Mouse (Mus musculus) thymus, postnatal 10 days (tissue): ENCODE results near the gene Gm26602.

Experiments used
- DNase-seq, 2 experiments: peaks; one replicate each; pipeline ENCODE4 v3.0.0; 2021; ENCODE audit warnings: low spot score in 2 of 2

Gm26602 gene

GRCm38 (mm10) chr10:79917532-79918100 lies 7.0 kb downstream of the Gm26602 start:
- no peak for DNase-seq

GRCm38 (mm10) chr10:79918231-79919078 lies 7.8 kb downstream of the Gm26602 start:
- DNase-seq: no peak

DNA sequence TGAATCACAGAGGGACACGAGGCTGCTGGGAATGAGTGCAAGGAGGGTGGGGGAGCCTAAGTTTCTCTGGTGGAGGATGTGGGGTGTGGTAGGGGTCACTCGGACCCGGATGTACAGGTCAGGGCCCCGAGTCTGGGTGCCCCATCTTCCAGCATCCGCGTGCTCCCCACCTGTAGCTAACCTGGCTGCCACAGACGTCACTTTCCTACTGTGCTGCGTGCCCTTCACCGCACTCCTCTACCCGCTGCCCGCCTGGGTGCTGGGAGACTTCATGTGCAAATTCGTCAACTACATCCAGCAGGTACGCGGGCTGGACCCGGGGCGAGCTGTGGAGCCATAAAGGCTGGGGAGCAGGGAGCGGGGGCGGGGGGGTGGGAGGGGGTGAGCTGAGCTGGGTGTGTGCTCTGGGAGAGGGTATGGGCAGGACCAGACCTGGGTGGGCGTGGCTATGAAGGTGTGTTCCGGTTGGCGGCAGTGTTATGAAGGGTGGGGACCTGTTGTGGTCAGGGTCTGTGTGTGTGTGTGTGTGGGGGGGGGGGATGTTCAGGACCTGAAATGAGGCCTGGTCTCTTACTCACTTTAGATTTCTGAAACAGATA lies 8.7 kb downstream of the Gm26602 start:
- DNase-seq: no peak

DNA sequence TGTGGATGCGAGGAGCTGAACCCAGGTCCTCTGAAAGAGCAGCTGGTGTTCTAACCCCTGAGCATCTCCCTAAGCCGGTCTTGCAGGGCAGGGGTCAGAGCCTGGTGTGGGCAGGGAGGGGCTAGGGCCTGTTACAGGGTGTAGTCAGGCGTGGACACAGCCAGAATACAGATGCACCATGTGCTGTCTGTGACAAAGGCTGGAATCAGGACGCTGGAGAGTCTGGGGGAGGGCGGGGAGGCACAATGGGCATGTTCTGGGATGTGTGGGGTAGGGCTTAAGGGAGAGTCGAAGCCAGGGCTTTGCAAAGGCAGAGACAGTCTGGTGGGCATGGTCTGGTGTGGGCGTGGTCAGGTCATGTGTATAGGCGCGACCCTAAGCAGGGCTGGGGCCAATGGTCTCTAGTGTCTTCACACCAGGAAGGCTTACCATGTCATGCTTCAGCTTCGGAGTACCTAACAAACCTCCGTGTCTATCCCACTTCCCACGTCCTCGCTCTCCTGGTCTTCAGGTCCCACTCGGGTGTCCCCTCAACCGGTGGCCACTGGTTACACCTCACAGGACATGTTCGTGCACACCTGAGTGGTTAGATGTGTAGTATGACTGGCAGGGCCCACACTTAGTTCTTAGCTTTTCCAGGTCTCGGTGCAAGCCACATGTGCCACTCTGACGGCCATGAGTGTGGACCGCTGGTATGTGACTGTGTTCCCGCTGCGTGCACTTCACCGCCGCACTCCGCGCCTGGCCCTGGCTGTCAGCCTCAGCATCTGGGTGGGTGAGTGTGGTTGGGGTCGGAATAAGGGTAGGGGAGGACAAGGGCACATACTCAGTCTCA lies 9.6 kb downstream of the Gm26602 start:
- no peak for DNase-seq

GRCm38 (mm10) chr10:79920958-79921535 lies 10.4 kb downstream of the Gm26602 start, which contains the start of gene R3hdm4:
Gene R3hdm4, minus strand, starts transcription at chr10:79921208.
- no peak for DNase-seq

- no peak for DNase-seq
Observed at GRCm38 (mm10) chr10:79921572-79921971, 10.9 kb downstream of the Gm26602 start.

DNA sequence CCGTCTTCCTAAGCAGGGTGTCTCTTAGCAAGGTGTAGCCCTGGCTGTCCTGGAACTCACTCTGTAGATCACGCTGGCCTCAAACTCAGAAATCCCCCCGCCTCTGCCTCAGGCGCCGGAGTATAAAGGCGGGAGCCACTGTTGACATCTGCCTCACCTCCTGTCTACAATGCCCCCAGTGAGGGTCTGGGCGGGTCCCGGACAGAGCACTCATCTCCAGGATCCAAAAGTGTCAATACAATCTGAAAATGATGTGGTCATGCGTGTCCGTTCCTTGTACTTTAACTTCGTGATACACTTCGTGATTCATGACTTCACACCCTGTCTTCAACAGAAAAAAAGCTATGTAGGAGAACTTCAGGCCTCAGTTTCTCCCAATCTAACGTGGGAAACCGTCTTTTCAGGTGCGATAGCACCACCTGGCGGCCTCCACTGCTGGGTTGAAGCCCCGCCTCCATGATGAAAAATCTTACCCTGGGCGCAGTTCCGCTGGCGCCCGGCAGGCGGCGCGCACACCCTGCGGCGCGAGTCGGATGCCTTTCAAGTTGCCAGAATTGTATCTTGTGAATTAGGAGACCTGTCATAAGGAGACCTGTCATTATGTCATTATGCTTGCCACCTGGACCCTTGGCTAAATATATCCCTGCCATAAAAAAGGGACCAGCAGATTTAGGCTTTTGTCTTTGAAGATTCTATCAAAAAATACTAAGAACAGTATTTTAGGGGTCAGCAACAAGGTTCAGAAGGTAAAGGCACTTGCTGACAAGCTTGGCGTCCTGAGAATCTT lies 14.5 kb downstream of the Gm26602 start:
- DNase-seq: peak; percentile 84 to 98

- DNase-seq: peak in 1 of 2 experiments; percentile 39
Observed at GRCm38 (mm10) chr10:79925785-79926490, 15.3 kb downstream of the Gm26602 start.

DNA sequence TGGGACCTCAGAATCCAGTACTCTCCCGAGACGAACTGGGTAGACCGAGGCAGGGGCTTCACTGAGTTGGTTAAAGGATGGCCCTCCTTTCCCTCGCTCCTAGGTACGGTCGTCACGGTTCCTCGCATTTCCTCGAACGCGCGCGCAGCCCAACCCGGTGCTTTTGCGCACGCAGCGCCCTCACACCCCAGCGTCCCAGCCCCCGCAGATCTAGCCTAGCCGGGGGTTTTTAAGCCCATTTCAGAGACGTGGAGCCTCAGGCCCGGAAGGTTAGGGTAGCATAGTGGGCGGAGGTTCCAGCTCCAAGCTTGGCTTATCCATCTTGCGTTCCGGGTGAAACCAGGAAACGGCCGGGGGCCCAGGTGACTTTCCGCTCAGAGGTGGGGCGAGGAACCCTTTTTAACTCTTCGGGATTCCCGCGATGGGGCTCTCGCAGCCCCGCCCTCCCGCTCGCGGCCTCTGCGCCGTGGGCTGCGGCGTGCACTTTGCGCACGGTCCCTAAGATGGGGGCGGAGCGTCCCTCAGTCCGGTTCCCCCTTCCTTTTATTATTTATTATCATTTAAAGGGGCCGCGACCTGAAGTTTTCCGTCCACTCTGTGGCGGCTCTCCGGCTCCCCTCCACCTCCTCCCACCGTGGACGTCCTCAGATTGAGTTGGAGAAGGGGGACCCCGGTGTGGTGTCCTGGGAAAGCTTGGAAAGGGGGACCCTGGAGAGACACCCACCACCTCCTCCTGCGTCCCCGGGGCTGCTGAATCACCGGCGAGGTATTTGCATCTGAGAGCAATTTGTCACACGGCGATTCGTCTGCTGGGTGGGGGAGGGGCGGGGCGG lies 16.1 kb downstream of the Gm26602 start, which contains the start of gene Arid3a:
Gene Arid3a (plus strand): TSS at position 553 of the 833 bp plus-strand sequence.
- DNase-seq: peak; percentile 82 to 84

- peak; percentile 81 to 83 for DNase-seq
Observed at GRCm38 (mm10) chr10:79927324-79928029, 16.8 kb downstream of the Gm26602 start.

DNA sequence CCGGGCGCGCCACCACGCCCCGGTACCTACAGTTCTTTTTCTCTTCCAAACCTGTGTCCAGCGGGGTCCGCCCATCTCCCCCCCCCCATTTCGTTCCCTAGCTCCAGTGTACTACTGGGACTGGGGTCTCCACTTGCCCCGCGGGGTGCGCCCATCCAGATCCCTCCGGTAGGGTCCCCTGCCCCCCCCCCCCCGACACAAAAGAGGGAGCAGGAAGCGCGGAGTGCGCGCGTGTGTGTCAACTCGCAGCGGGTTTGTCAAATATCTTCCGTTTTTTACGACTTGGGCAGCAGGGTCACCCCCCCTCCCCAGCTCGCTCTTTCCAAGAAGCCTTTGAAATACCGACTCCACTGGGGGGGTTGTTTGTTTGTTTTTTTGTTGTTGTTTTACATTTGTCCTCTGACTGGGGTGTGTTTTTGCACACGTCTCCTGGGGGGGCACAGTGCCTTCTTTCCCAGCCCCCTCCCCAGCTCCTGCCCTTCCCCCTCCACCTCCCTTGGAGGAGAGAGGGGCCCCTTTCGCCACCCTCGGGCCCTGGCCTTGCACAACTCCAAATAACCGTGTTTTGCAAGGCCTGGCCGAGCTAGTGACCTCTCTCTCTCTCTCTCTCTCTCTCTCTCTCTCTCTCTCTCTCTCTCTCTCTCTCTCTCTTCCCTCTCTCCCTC lies 17.5 kb downstream of the Gm26602 start:
- DNase-seq: no peak

- DNase-seq: no peak
Observed at GRCm38 (mm10) chr10:79928907-79929701, 18.4 kb downstream of the Gm26602 start.

- no peak for DNase-seq
Observed at GRCm38 (mm10) chr10:79929967-79930825, 19.5 kb downstream of the Gm26602 start.

- no peak for DNase-seq
Observed at GRCm38 (mm10) chr10:79930826-79931186, 20.1 kb downstream of the Gm26602 start.

DNA sequence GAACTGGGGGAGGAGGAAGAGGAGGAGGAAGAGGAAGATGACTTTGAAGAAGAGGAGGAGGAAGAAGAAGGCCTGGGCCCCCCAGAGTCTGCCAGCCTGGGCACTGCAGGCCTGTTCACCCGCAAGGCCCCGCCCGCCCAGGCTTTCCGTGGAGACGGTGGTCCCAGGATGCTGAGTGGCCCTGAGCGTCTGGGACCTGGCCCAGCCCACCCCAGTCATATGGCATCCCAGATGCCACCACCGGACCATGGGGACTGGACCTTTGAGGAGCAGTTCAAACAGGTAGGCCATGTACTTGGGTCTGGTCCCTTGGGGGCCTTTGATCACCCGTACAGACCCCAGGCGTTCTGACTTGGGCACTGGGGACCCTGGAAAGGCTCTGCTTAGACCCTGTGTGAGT lies 21.1 kb downstream of the Gm26602 start:
- no peak for DNase-seq

DNA sequence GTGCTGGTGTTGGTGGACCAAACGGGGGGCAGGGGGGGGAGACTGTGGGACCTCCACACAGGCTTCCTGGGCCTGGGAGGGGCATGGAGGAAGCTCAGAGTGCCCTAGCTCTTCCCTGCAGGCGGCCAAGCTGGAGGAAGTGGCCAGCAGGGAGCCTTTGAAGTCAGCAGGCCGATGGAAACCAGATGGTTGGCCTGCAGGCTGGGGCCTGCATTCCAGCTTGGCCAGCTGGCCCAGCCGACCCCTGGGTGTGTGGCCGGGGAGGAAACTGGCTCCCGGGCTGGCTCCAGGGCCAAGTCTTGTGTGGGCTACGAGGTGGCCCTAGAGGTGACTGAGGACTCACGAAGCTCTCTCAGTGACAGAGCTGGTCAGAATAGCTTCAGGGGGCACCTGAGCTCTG lies 22.1 kb downstream of the Gm26602 start:
- no peak for DNase-seq
